Mouse (Mus musculus): ENCODE measurements around the gene Rnf144a. TPM values are rescaled to one million over a fixed set of nuclear protein-coding genes. Genes with fewer than 3 reads are reported as not detected.

The Rnf144a gene
- total and polyA plus RNA-seq, 2 experiments from 2014 or later, result 24.4 to 31.6 TPM

DNA sequence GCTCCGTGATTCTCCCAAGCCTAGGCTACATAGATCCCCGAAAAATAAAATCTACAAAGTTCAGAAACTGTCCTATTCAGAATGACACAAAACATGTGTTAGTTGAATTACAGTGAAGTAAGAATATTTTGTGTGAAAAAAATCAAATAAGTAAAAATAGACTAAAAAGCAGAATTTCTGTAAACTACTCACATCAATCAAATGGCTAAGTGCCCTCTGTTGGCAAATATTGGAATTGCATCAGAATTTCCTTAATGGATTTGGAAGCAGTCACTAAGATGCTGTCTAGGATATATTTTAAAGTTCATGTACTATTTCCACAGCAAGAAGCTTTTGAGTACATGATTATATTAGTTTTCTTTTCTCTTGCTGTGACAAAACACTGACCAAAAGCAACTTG lies 9.8 kb upstream of the Rnf144a start:
- DNase-seq (ENCODE audit: low spot score) (peak; percentile 79), ATAC-seq (no peak)
- H3K27ac ChIP-seq, result no peak overlapping the region
- no peak overlapping the region for H3K4me2 ChIP-seq (ENCODE audit: low read depth, low read length)
- H3K9ac ChIP-seq (replicated peaks; ENCODE audit: low read length), result no peak overlapping the region
- no peaks in the 10 kb centered on the region for H3K27me3 ChIP-seq (ENCODE audit: insufficient read depth, low read length)
- H3K36me3 ChIP-seq (ENCODE audit: insufficient read depth, low read length), result no peaks in the 10 kb centered on the region
- no peaks in the 10 kb centered on the region for H3K9me3 ChIP-seq (ENCODE audit: low read length)
- WGBS, result 91% methylated on average over 2 of the region's 2 CpGs
- H3K4me3 ChIP-seq (ENCODE audit: low read length), result no peak overlapping the region
- peak; percentile 64 for TF ChIP-seq CTCF (IDR thresholded peaks at IDR 0.05; ENCODE audit: low read depth)
- no peaks in the 10 kb centered on the region for H3K4me1 ChIP-seq (ENCODE audit: insufficient read depth, low read length)

DNA sequence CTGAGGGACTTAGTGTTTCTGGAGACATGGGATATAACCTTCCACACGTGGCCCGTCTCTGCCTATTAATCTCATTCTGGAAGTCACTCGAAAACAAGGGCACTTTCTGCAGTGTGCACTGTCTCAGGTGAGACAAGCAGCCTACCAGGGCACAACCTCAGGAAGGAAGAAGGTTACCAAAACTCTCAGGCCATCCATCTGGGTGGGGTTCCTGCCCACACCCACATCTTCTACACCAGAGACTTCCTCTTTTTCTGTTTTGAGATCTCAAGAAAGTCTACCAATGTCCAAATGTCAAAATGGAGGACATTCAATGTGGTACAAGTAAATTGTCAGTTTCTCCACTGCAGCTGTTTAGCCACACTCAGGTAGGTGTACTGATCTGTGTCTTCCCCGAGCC lies 3.3 kb upstream of the Rnf144a start:
- WGBS, result 88% methylated on average over 4 of the region's 4 CpGs
- Histone ChIP-seq H3K27ac (no peak overlapping the region), H3K4me1 (ENCODE audit: insufficient read depth, low read length) (0 out of 2 replicates have a peak, but pooled peaks cover 8% of the 10 kb centered on the region), H3K27me3 (ENCODE audit: insufficient read depth, low read length) (no peaks in the 10 kb centered on the region), H3K9ac (replicated peaks; ENCODE audit: low read length) (no peak overlapping the region), H3K9me3 (ENCODE audit: low read length) (no peaks in the 10 kb centered on the region), H3K36me3 (ENCODE audit: insufficient read depth, low read length) (no peaks in the 10 kb centered on the region), H3K4me3 (ENCODE audit: low read length) (no peak overlapping the region), H3K4me2 (ENCODE audit: low read depth, low read length) (no peak overlapping the region)
- no peak for DNase-seq (ENCODE audit: low spot score)
- no peak for ATAC-seq
- no peak for TF ChIP-seq CTCF (IDR thresholded peaks at IDR 0.05; ENCODE audit: low read depth)

- Histone ChIP-seq H3K27me3 (ENCODE audit: insufficient read depth, low read length) (no peaks in the 10 kb centered on the region), H3K27ac (no peak overlapping the region), H3K9me3 (ENCODE audit: low read length) (no peaks in the 10 kb centered on the region), H3K36me3 (ENCODE audit: insufficient read depth, low read length) (no peaks in the 10 kb centered on the region), H3K4me2 (ENCODE audit: low read depth, low read length) (no peak overlapping the region), H3K9ac (replicated peaks; ENCODE audit: low read length) (no peak overlapping the region), H3K4me1 (ENCODE audit: insufficient read depth, low read length) (peaks cover 22% of the 10 kb centered on the region), H3K4me3 (ENCODE audit: low read length) (no peak overlapping the region)
- WGBS, result 68% methylated on average over 7 of the region's 7 CpGs
- ATAC-seq (no peak), DNase-seq (ENCODE audit: low spot score) (no peak)
- no peak for TF ChIP-seq CTCF (IDR thresholded peaks at IDR 0.05; ENCODE audit: low read depth)
Measured at GRCm38 (mm10) chr12:26416636-26417295, 1.7 kb upstream of the Rnf144a start.

- ATAC-seq (peak; percentile 86), DNase-seq (ENCODE audit: low spot score) (peak; percentile 44)
- Histone ChIP-seq H3K9me3 (ENCODE audit: low read length) (no peaks in the 10 kb centered on the region), H3K4me1 (ENCODE audit: insufficient read depth, low read length) (peaks cover 30% of the 10 kb centered on the region), H3K27me3 (ENCODE audit: insufficient read depth, low read length) (no peaks in the 10 kb centered on the region), H3K27ac (peak overlapping the region; percentile 83), H3K4me3 (ENCODE audit: low read length) (peak overlapping the region; percentile 74), H3K36me3 (ENCODE audit: insufficient read depth, low read length) (no peaks in the 10 kb centered on the region), H3K9ac (replicated peaks; ENCODE audit: low read length) (peak overlapping the region; percentile 97), H3K4me2 (ENCODE audit: low read depth, low read length) (peak overlapping the region; percentile 70)
- WGBS, result 0% methylated on average over 28 of the region's 64 CpGs
- no peak for TF ChIP-seq CTCF (IDR thresholded peaks at IDR 0.05; ENCODE audit: low read depth)
Measured at GRCm38 (mm10) chr12:26414451-26415103, 477 bp downstream of the Rnf144a start.

- TF ChIP-seq CTCF (IDR thresholded peaks at IDR 0.05; ENCODE audit: low read depth), result no peak
- peak overlapping the region; percentile 70 for H3K4me2 ChIP-seq (ENCODE audit: low read depth, low read length)
- peaks cover 31% of the 10 kb centered on the region for H3K4me1 ChIP-seq (ENCODE audit: insufficient read depth, low read length)
- DNase-seq (ENCODE audit: low spot score), result no peak
- H3K9ac ChIP-seq (replicated peaks; ENCODE audit: low read length), result peak overlapping the region; percentile 97
- H3K9me3 ChIP-seq (ENCODE audit: low read length), result no peaks in the 10 kb centered on the region
- H3K27ac ChIP-seq, result no peak overlapping the region
- 4% methylated on average over 8 of the region's 8 CpGs for WGBS
- ATAC-seq, result no peak; the same call in 1 of the 2 replicates
- no peaks in the 10 kb centered on the region for H3K27me3 ChIP-seq (ENCODE audit: insufficient read depth, low read length)
- H3K4me3 ChIP-seq (ENCODE audit: low read length), result peak overlapping the region; percentile 74
- H3K36me3 ChIP-seq (ENCODE audit: insufficient read depth, low read length), result no peaks in the 10 kb centered on the region
Measured at GRCm38 (mm10) chr12:26413961-26414411, 1.1 kb downstream of the Rnf144a start.

DNA sequence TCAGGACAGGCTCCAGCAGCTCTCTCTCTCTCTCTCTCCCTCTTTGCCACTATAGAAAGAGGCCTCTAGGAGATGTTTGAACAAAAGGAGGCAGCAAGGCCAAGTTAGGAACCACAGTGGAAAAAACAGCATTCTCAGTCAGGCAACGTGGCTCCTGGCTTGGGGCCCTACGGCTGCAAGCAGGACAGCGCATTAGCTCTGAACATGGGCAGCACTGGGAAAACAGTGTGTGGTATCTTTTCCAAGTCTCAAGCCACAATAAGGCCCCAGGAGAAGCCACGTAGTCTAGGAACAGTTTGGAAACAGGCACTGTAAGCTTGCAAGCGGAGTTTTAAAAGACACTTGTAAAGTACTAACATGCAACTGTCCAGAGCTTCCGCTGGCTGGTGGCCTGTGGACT lies 2.3 kb downstream of the Rnf144a start:
- WGBS, result 39% methylated on average over 6 of the region's 6 CpGs
- Histone ChIP-seq H3K4me3 (ENCODE audit: low read length) (peak overlapping the region; percentile 74), H3K9me3 (ENCODE audit: low read length) (no peaks in the 10 kb centered on the region), H3K4me2 (ENCODE audit: low read depth, low read length) (peak overlapping the region; percentile 70), H3K4me1 (ENCODE audit: insufficient read depth, low read length) (peaks cover 36% of the 10 kb centered on the region), H3K9ac (replicated peaks; ENCODE audit: low read length) (peak overlapping the region; percentile 13; the same call in 1 of the 2 replicates), H3K27me3 (ENCODE audit: insufficient read depth, low read length) (no peaks in the 10 kb centered on the region), H3K27ac (peak overlapping the region; percentile 36; the same call in 1 of the 2 replicates), H3K36me3 (ENCODE audit: insufficient read depth, low read length) (no peaks in the 10 kb centered on the region)
- DNase-seq (ENCODE audit: low spot score) (peak; percentile 50), ATAC-seq (no peak)
- no peak for TF ChIP-seq CTCF (IDR thresholded peaks at IDR 0.05; ENCODE audit: low read depth)

Measured in hindbrain, postnatal 0 days (tissue).